Mouse (Mus musculus) ES-E14 (cell line): ENCODE measurements around the gene Gpc6.

ENCODE experiments used
- CHD2 ChIP-seq: IDR thresholded peaks from 2 replicates; pipeline ENCODE4 v1.6.1; 2014; ENCODE audit warnings: mild to moderate bottlenecking, low read depth, low read length, inconsistent platforms
- HCFC1 ChIP-seq: IDR thresholded peaks from 2 replicates; pipeline ENCODE4 v1.6.1; 2012; ENCODE audit warnings: low read length, inconsistent platforms, borderline replicate concordance; ENCODE audit not compliant: insufficient read depth
- MAFK ChIP-seq: IDR thresholded peaks from 2 replicates; pipeline ENCODE4 v1.6.1; 2014; ENCODE audit warnings: mild to moderate bottlenecking, low read depth, low read length, inconsistent platforms; ENCODE audit not compliant: insufficient read depth

DNA sequence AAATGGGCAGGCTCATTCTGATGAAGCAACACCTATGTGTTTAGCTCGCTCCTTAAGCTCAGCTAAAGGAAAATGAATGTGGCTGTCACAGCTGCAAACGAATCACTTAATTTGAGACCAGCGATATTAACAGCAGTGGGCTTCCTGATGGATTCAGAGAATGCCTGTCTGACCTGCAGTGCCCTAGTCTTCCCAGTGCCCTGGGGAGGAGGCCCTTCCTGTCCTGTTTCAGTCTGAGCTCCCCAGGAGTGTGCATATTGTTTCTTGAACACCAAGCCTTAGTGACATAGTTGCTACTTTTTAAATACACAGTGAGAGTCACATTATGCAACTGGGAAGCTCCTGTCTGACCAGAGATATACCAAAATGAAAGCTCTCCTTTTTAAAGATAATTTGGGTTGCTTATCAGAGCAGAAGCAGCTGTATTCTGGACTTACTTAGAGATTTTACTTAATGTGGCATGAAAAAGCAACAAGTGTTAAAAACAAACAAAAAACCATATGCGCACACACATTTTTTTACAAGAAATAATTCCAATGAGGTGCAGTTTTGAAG, 451.8 kb downstream of the Gpc6 start:
- TF ChIP-seq CHD2 (no peak), MAFK (no peak), HCFC1 (no peak)
